Mouse (Mus musculus): ENCODE results near the gene Il12a.

DNA sequence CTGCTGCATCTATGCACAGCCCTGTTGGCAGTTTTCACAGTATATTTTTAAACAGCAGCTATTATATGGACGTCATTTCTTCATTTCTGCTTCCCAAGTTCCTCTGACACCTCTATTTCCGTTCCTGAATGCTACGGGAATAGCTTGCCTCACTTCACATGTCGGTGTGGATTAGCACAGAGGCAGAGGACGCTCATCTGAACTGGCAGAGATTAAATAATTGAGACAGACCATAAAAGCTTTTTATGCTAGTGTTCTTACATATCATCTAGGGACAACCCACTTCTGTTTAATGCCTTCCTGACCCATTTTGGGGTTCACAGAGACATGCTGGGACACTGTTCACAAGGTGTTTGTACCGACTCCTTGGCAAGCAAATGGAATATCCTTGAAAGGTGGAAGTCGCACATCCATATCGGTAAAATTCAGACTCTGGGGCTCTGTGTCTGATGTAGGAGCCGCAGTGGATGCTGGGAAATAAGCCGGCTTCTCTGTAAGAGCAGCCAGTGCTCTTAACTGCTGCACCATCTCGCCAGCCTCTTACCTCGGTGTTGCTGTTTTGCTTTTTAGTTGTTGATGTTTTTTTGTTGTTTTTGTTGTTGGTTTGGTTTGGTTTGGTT, 15.1 kb upstream of the Il12a start:
- TF ChIP-seq POLR2A (IDR thresholded peaks at IDR 0.05; ENCODE audit: low read depth, low read length) (no peak), USF1 (IDR thresholded peaks at IDR 0.05; ENCODE audit: low read depth, low read length) (no peak), ZMIZ1 (IDR thresholded peaks at IDR 0.05; ENCODE audit: low read depth, low read length) (no peak), CTCF (conservative IDR thresholded peaks at IDR 0.05 in 1 of 2, IDR thresholded peaks at IDR 0.05 in 1 of 2; ENCODE audit: low read depth in 2 of 2, low read length in 2 of 2) (no peak), ZNF384 (IDR thresholded peaks at IDR 0.05; ENCODE audit: low read depth, low read length) (no peak), TCF12 (IDR thresholded peaks at IDR 0.05; ENCODE audit: low read depth, low read length) (no peak), EP300 (IDR thresholded peaks at IDR 0.05; ENCODE audit: low read length) (no peak), HCFC1 (IDR thresholded peaks at IDR 0.05; ENCODE audit: low read depth, low read length) (no peak), PAX5 (IDR thresholded peaks at IDR 0.05; ENCODE audit: low read length) (no peak), ZC3H11A (IDR thresholded peaks at IDR 0.05; ENCODE audit: low read depth, low read length) (no peak)

Data from CH12.LX (cell line).